Mouse (Mus musculus) heart, postnatal 0 days (tissue): ENCODE data around the gene Nxt2. TPM values are rescaled to one million over a fixed set of nuclear protein-coding genes. Genes with fewer than 3 reads are reported as not detected.
"Not testable (repeated sequence)": the region's sequence is repeated elsewhere in the genome, so short reads cannot be mapped to it uniquely, and the experiment has no call there.

Experiments used
- ATAC-seq: fragments of 200-750 bp; cut with Nextera tagmentation; 2 replicates; pipeline ENCODE4 v1.8.0; 2017; ENCODE audit warnings: low read depth, moderate number of reproducible peaks, moderate library complexity; ENCODE audit not compliant: insufficient read depth
- DNase-seq: peaks from one replicate; pipeline ENCODE4 v3.0.0-alpha.2; 2016; ENCODE audit warnings: low spot score
- H3K27ac ChIP-seq: fragments of 300-500 bp; sonication (generic); 2 replicates; pipeline ENCODE4 v1.5.1; 2014; ENCODE audit warnings: low read depth, mild to moderate bottlenecking
- H3K27me3 ChIP-seq: fragments of 300-500 bp; sonication (generic); 2 replicates; pipeline ENCODE4 v1.6.1; 2014; ENCODE audit warnings: low read length, mixed read lengths; ENCODE audit not compliant: control insufficient read depth, insufficient read depth
- H3K36me3 ChIP-seq: fragments of 300-500 bp; sonication (generic); replicated peaks from 2 replicates; pipeline ENCODE4 v1.6.1; 2014; ENCODE audit warnings: low read length, mixed read lengths; ENCODE audit not compliant: control insufficient read depth, insufficient read depth
- H3K4me1 ChIP-seq: fragments of 300-500 bp; sonication (generic); 2 replicates; pipeline ENCODE4 v1.6.1; 2014; ENCODE audit warnings: antibody characterized with exemption; ENCODE audit not compliant: control insufficient read depth, insufficient read depth
- H3K4me2 ChIP-seq: fragments of 300-500 bp; sonication (generic); 2 replicates; pipeline ENCODE4 v1.6.1; 2014; ENCODE audit warnings: low read depth, mild to moderate bottlenecking, low read length, moderate library complexity
- H3K4me3 ChIP-seq: fragments of 300-500 bp; sonication (generic); 2 replicates; pipeline ENCODE4 v1.5.1; 2014; ENCODE audit warnings: low read depth, low read length
- H3K9ac ChIP-seq: fragments of 300-500 bp; sonication (generic); replicated peaks from 2 replicates; pipeline ENCODE4 v1.6.1; 2014; ENCODE audit warnings: low read depth, low read length, mixed read lengths
- H3K9me3 ChIP-seq: fragments of 300-500 bp; sonication (generic); replicated peaks from 2 replicates; pipeline ENCODE4 v1.6.1; 2016; ENCODE audit warnings: low read length; ENCODE audit not compliant: control insufficient read depth
- CTCF ChIP-seq: IDR thresholded peaks from 2 replicates; pipeline ENCODE4 v1.5.1; 2016; ENCODE audit warnings: antibody characterized with exemption, control low read depth, low read depth
- EP300 ChIP-seq: IDR thresholded peaks from 2 replicates; pipeline ENCODE4 v1.6.1; 2016; ENCODE audit warnings: antibody characterized with exemption, low read depth
- WGBS: fragments of 180-500 bp; shearing (Covaris S2); extraction: QIAGEN DNeasy Blood & Tissue Kit; methylation state at CpG from one replicate; pipeline ENCODE4 v1.1.7; 2014; 5-methylcytosine and 5-hydroxymethylcytosine counted together
- polyA plus RNA-seq: library from polyadenylated mRNA; unstranded; fragments of >200 nt; fragmentation: Nextera tagmentation; extraction: Ambion mirVana; gene quantifications from 2 replicates; pipeline ENCODE4 v1.2.1, GENCODE M21; 2015
- total RNA-seq: library from RNA; depleted of rRNA; stranded (reverse); fragments of >200 nt; gene quantifications from 2 replicates; pipeline ENCODE4 v1.2.3, GENCODE M21; 2014; ENCODE audit warnings: low replicate concordance

The Nxt2 gene
- total and polyA plus RNA-seq, 2 experiments from 2014 or later: 6.6 to 8.9 TPM

- Histone ChIP-seq H3K27ac (no peak overlapping the region), H3K9ac (no peak overlapping the region), H3K4me1 (no peaks in the 10 kb centered on the region), H3K4me3 (peak overlapping the region; percentile 61), H3K4me2 (peak overlapping the region; percentile 60), H3K36me3 (no peaks in the 10 kb centered on the region), H3K27me3 (no peaks in the 10 kb centered on the region), H3K9me3 (no peaks in the 10 kb centered on the region)
- DNase-seq (no peak), ATAC-seq (no peak)
- no peak for TF ChIP-seq EP300
- TF ChIP-seq CTCF: no peak
- WGBS: 41% methylated on average over 7 of the region's 7 CpGs
These were observed 2.2 kb downstream of the Nxt2 start for GRCm38 (mm10) chrX:142228769-142229158.

- not testable (repeated sequence) for DNase-seq, H3K9ac ChIP-seq, H3K4me2 ChIP-seq, H3K36me3 ChIP-seq, H3K9me3 ChIP-seq, H3K27ac ChIP-seq, H3K27me3 ChIP-seq, ATAC-seq, H3K4me3 ChIP-seq, H3K4me1 ChIP-seq
- WGBS: 67% methylated on average over 1 of the region's 1 CpGs
These were observed 9.6 kb downstream of the Nxt2 start for GRCm38 (mm10) chrX:142236146-142236545.

- no peak overlapping the region for H3K4me3 ChIP-seq
- H3K36me3 ChIP-seq: no peaks in the 10 kb centered on the region
- ATAC-seq (no peak), DNase-seq (no peak)
- H3K9ac ChIP-seq: no peak overlapping the region
- H3K27ac ChIP-seq: no peak overlapping the region
- TF ChIP-seq CTCF (peak; percentile 21; the same call in 1 of the 2 replicates), EP300 (no peak)
- no peaks in the 10 kb centered on the region for H3K27me3 ChIP-seq
- no peaks in the 10 kb centered on the region for H3K4me1 ChIP-seq
- no peaks in the 10 kb centered on the region for H3K9me3 ChIP-seq
- 38% methylated on average over 2 of the region's 2 CpGs for WGBS
- no peak overlapping the region for H3K4me2 ChIP-seq
These were observed 10.5 kb downstream of the Nxt2 start for GRCm38 (mm10) chrX:142237101-142237500.

GRCm38 (mm10) chrX:142245682-142246327 is 19.2 kb downstream of the Nxt2 start:
- Histone ChIP-seq H3K4me2 (no peak overlapping the region), H3K27ac (no peak overlapping the region), H3K4me1 (no peaks in the 10 kb centered on the region), H3K27me3 (no peaks in the 10 kb centered on the region), H3K4me3 (no peak overlapping the region), H3K36me3 (no peaks in the 10 kb centered on the region), H3K9ac (no peak overlapping the region), H3K9me3 (no peaks in the 10 kb centered on the region)
- WGBS: 69% methylated on average over 5 of the region's 5 CpGs
- DNase-seq (no peak), ATAC-seq (no peak)
- TF ChIP-seq CTCF (no peak), EP300 (no peak)

GRCm38 (mm10) chrX:142250008-142250736 is 23.6 kb downstream of the Nxt2 start:
- WGBS: 51% methylated on average over 7 of the region's 7 CpGs
- Histone ChIP-seq H3K9me3 (no peaks in the 10 kb centered on the region), H3K9ac (no peak overlapping the region), H3K4me2 (no peak overlapping the region), H3K4me1 (no peaks in the 10 kb centered on the region), H3K36me3 (no peaks in the 10 kb centered on the region), H3K27me3 (no peaks in the 10 kb centered on the region), H3K27ac (no peak overlapping the region), H3K4me3 (no peak overlapping the region)
- ATAC-seq (no peak), DNase-seq (no peak)
- TF ChIP-seq CTCF (no peak), EP300 (no peak)
